Mouse (Mus musculus): Measurements from ENCODE around the gene Smc5. TPM values are rescaled to one million over a fixed set of nuclear protein-coding genes. Genes with fewer than 3 reads are reported as not detected.

Smc5 gene
- total RNA-seq, 2 experiments from 2014 or later, result 20.6 to 23.9 TPM

GRCm38 (mm10) chr19:23202106-23202505, 71.6 kb downstream of the Smc5 start:
- DNase-seq, result no peak
- intact Hi-C loops (cut with DNase I), result no loop called here

- intact Hi-C loops (cut with DNase I), result no loop called here
- no peak for DNase-seq
Observed at GRCm38 (mm10) chr19:23193076-23193475, 80.6 kb downstream of the Smc5 start.

- no peak for DNase-seq
- intact Hi-C loops (cut with DNase I), result no loop called here
Observed at GRCm38 (mm10) chr19:23191486-23191885, 82.2 kb downstream of the Smc5 start.

- no peak for DNase-seq
- intact Hi-C loops (cut with DNase I), result no loop called here
Observed at GRCm38 (mm10) chr19:23189744-23190143, 84.0 kb downstream of the Smc5 start.

- DNase-seq, result no peak
- intact Hi-C loops (cut with DNase I), result no loop called here
Observed at GRCm38 (mm10) chr19:23188986-23189385, 84.7 kb downstream of the Smc5 start.

GRCm38 (mm10) chr19:23187732-23188131, 86.0 kb downstream of the Smc5 start:
- DNase-seq, result no peak
- intact Hi-C loops (cut with DNase I), result no loop called here

GRCm38 (mm10) chr19:23184068-23184467, 89.6 kb downstream of the Smc5 start:
- DNase-seq, result no peak
- intact Hi-C loops (cut with DNase I), result no loop called here

- DNase-seq, result no peak
- intact Hi-C loops (cut with DNase I), result no loop called here
Observed at GRCm38 (mm10) chr19:23183493-23183892, 90.2 kb downstream of the Smc5 start.

GRCm38 (mm10) chr19:23178533-23178932, 95.2 kb downstream of the Smc5 start:
- no peak for DNase-seq
- intact Hi-C loops (cut with DNase I), result no loop called here

GRCm38 (mm10) chr19:23175511-23175910, 98.2 kb downstream of the Smc5 start:
- no peak for DNase-seq
- intact Hi-C loops (cut with DNase I), result no loop called here

GRCm38 (mm10) chr19:23175090-23175489, 98.6 kb downstream of the Smc5 start:
- intact Hi-C loops (cut with DNase I), result no loop called here
- no peak for DNase-seq

- DNase-seq, result no peak
Observed at GRCm38 (mm10) chr19:23171136-23171535, 102.6 kb downstream of the Smc5 start.

GRCm38 (mm10) chr19:23170476-23170875, 103.2 kb downstream of the Smc5 start:
- intact Hi-C loops (cut with DNase I), result no loop called here

More at GRCm38 (mm10) chr19:23171136-23171535, 102.6 kb downstream of the Smc5 start:
- intact Hi-C loops (cut with DNase I), result no loop called here

GRCm38 (mm10) chr19:23169659-23170050, 104.0 kb downstream of the Smc5 start:
- intact Hi-C loops (cut with DNase I), result no loop called here
- DNase-seq, result no peak

More at GRCm38 (mm10) chr19:23170476-23170875, 103.2 kb downstream of the Smc5 start:
- no peak for DNase-seq

- intact Hi-C loops (cut with DNase I), result no loop called here
- DNase-seq, result no peak
Observed at GRCm38 (mm10) chr19:23168899-23169658, 104.6 kb downstream of the Smc5 start.

- intact Hi-C loops (cut with DNase I), result no loop called here
- no peak for DNase-seq
Observed at GRCm38 (mm10) chr19:23166550-23167284, 107.0 kb downstream of the Smc5 start.

- intact Hi-C loops (cut with DNase I), result no loop called here
Observed at GRCm38 (mm10) chr19:23164651-23165240, 109.0 kb downstream of the Smc5 start.

GRCm38 (mm10) chr19:23163361-23163760, 110.3 kb downstream of the Smc5 start:
- DNase-seq, result no peak
- intact Hi-C loops (cut with DNase I), result no loop called here

More at GRCm38 (mm10) chr19:23164651-23165240, 109.0 kb downstream of the Smc5 start:
- DNase-seq, result no peak

- DNase-seq, result no peak
- intact Hi-C loops (cut with DNase I), result no loop called here
Observed at GRCm38 (mm10) chr19:23162877-23163276, 110.8 kb downstream of the Smc5 start.

GRCm38 (mm10) chr19:23162387-23162809, 111.3 kb downstream of the Smc5 start:
- intact Hi-C loops (cut with DNase I), result no loop called here

GRCm38 (mm10) chr19:23159780-23160395, 113.8 kb downstream of the Smc5 start:
- intact Hi-C loops (cut with DNase I), result no loop called here
- DNase-seq, result no peak

More at GRCm38 (mm10) chr19:23162387-23162809, 111.3 kb downstream of the Smc5 start:
- DNase-seq, result peak in 1 of 2 experiments; percentile 34

Data from heart, postnatal 14 days (tissue).